Mouse (Mus musculus) myocyte (in vitro differentiated cells): Measurements from ENCODE around the gene Gm49392. TPM values are rescaled to one million over a fixed set of nuclear protein-coding genes. Genes with fewer than 3 reads are reported as not detected.

Experiments
- H3K27me3 ChIP-seq: one replicate; pipeline ENCODE4 v1.6.1; 2011; ENCODE audit not compliant: control insufficient read depth, insufficient read depth, insufficient read length
- H3K36me3 ChIP-seq: one replicate; pipeline ENCODE4 v1.6.1; 2011; ENCODE audit not compliant: control insufficient read depth, insufficient read depth
- H3K4me2 ChIP-seq: one replicate; pipeline ENCODE4 v1.6.1; 2011; ENCODE audit warnings: low read depth, control low read depth
- H3K4me3 ChIP-seq: one replicate; pipeline ENCODE4 v1.5.1; 2011; ENCODE audit warnings: mild to moderate bottlenecking, control low read depth, moderate library complexity
- H3K79me2 ChIP-seq: one replicate; pipeline ENCODE4 v1.6.1; 2011; ENCODE audit not compliant: control insufficient read depth, insufficient read depth
- H3ac ChIP-seq: one replicate; pipeline ENCODE4 v1.6.1; 2011; ENCODE audit not compliant: control insufficient read depth, insufficient read length
- CEBPB ChIP-seq: IDR thresholded peaks from 2 replicates; pipeline ENCODE4 v1.6.1; 2011; ENCODE audit warnings: mild to moderate bottlenecking, moderate library complexity; ENCODE audit not compliant: poor library complexity, insufficient read depth, severe bottlenecking
- E2F4 ChIP-seq: IDR thresholded peaks from one replicate; pipeline ENCODE4 v1.6.1; 2011; ENCODE audit warnings: mild to moderate bottlenecking, control low read depth, moderate library complexity; ENCODE audit not compliant: insufficient read depth
- MAX ChIP-seq: IDR thresholded peaks from one replicate; pipeline ENCODE4 v1.6.1; 2011; ENCODE audit warnings: low read depth, mild to moderate bottlenecking, control low read depth
- MYOD1 ChIP-seq, 3 experiments: IDR thresholded peaks; one replicate each; pipeline ENCODE4 v1.6.1; 2011; ENCODE audit warnings: control low read depth in 2 of 3, low read depth in 2 of 3, mild to moderate bottlenecking in 2 of 3, moderate library complexity in 1 of 3; ENCODE audit not compliant: insufficient read length in 2 of 3, control insufficient read depth in 1 of 3
- MYOG ChIP-seq, 3 experiments: IDR thresholded peaks; one replicate each; pipeline ENCODE4 v1.6.1; 2011; ENCODE audit warnings: control low read depth in 2 of 3, low read depth in 2 of 3, mild to moderate bottlenecking in 2 of 3; ENCODE audit not compliant: insufficient read length in 2 of 3, control insufficient read depth in 1 of 3, insufficient read depth in 1 of 3
- POLR2A ChIP-seq: IDR thresholded peaks from one replicate; pipeline ENCODE4 v1.6.1; 2011; ENCODE audit warnings: low read depth, mild to moderate bottlenecking, control low read depth, moderate library complexity; ENCODE audit not compliant: insufficient read length
- POLR2AphosphoS2 ChIP-seq: IDR thresholded peaks from one replicate; pipeline ENCODE4 v1.6.1; 2011; ENCODE audit warnings: low read depth, control low read depth; ENCODE audit not compliant: insufficient read length
- REST ChIP-seq: IDR thresholded peaks from one replicate; pipeline ENCODE4 v1.6.1; 2011; ENCODE audit warnings: mild to moderate bottlenecking, control low read depth, moderate library complexity; ENCODE audit not compliant: insufficient read depth, insufficient read length
- SRF ChIP-seq: IDR thresholded peaks from one replicate; pipeline ENCODE4 v1.6.1; 2011; ENCODE audit warnings: low read depth; ENCODE audit not compliant: control insufficient read depth, insufficient read length
- TCF12 ChIP-seq: IDR thresholded peaks from one replicate; pipeline ENCODE4 v1.6.1; 2011; ENCODE audit warnings: mild to moderate bottlenecking, control low read depth; ENCODE audit not compliant: poor library complexity, insufficient read depth, severe bottlenecking
- TCF3 ChIP-seq: IDR thresholded peaks from one replicate; pipeline ENCODE4 v1.6.1; 2011; ENCODE audit warnings: low read depth, control low read depth; ENCODE audit not compliant: insufficient read length
- USF1 ChIP-seq: IDR thresholded peaks from one replicate; pipeline ENCODE4 v1.6.1; 2011; ENCODE audit warnings: low read depth, mild to moderate bottlenecking, control low read depth, moderate library complexity
- polyA plus RNA-seq: library from polyadenylated mRNA; unstranded; fragments of >200 nt; fragmentation: generic; extraction: Trizol; gene quantifications from one replicate; pipeline ENCODE4 v1.2.1, GENCODE M21; 2012; ENCODE audit warnings: missing spikeins

Gene Gm49392
- polyA plus RNA-seq, 1 experiment, result 0.31 TPM

DNA sequence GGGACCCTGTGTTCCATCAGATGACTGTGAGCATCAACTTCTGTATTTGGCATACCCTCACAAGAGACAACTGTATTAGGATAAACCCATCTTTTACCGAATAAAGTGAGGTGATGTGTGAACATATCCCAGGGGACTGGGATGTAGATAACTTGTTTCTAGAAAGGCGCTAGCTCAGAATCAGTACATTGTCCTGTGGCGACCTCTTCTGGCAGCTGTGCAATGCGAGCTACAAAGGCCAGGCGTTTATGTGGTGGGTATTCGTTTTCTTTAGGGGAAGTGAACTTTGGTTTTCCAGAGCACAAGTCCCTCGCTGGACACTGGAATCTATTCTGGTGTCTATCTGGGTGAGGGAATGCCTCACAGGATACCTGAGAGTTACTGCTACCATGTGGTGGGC lies 77.2 kb downstream of the Gm49392 start:
- Histone ChIP-seq H3K79me2 (no peaks in the 10 kb centered on the region), H3K36me3 (no peaks in the 10 kb centered on the region), H3K4me3 (no peak overlapping the region), H3K27me3 (no peaks in the 10 kb centered on the region), H3ac (no peak overlapping the region), H3K4me2 (no peak overlapping the region)
- TF ChIP-seq SRF (no peak), TCF3 (no peak), E2F4 (no peak), MAX (no peak), POLR2A (no peak), MYOD1 (IDR thresholded peaks at IDR 0.05; ENCODE audit: control insufficient read depth in 1 of 3, insufficient read length in 2 of 3, low read depth in 2 of 3) (no peak), REST (no peak), CEBPB (no peak), POLR2AphosphoS2 (no peak), USF1 (no peak), MYOG (IDR thresholded peaks at IDR 0.05; ENCODE audit: control insufficient read depth in 1 of 3, insufficient read depth in 1 of 3, insufficient read length in 2 of 3, low read depth in 2 of 3) (no peak), TCF12 (no peak)

GRCm38 (mm10) chr13:60813722-60814121 lies 83.0 kb downstream of the Gm49392 start:
- Histone ChIP-seq H3K27me3 (no peaks in the 10 kb centered on the region), H3K36me3 (no peaks in the 10 kb centered on the region), H3K4me2 (no peak overlapping the region), H3ac (no peak overlapping the region), H3K79me2 (no peaks in the 10 kb centered on the region), H3K4me3 (no peak overlapping the region)
- no peak for TF ChIP-seq POLR2A
- TF ChIP-seq REST, result no peak
- no peak for TF ChIP-seq SRF
- TF ChIP-seq MYOD1 (IDR thresholded peaks at IDR 0.05; ENCODE audit: control insufficient read depth in 1 of 3, insufficient read length in 2 of 3, low read depth in 2 of 3), result no peak

GRCm38 (mm10) chr13:60812768-60813167 lies 83.9 kb downstream of the Gm49392 start:
- no peaks in the 10 kb centered on the region for H3K36me3 ChIP-seq
- no peak overlapping the region for H3ac ChIP-seq
- H3K4me3 ChIP-seq, result no peak overlapping the region
- TF ChIP-seq REST (no peak), SRF (no peak), POLR2A (no peak), E2F4 (no peak), USF1 (no peak), POLR2AphosphoS2 (no peak), CEBPB (no peak), TCF3 (no peak), MAX (no peak), MYOD1 (IDR thresholded peaks at IDR 0.05; ENCODE audit: control insufficient read depth in 1 of 3, insufficient read length in 2 of 3, low read depth in 2 of 3) (no peak), TCF12 (no peak), MYOG (IDR thresholded peaks at IDR 0.05; ENCODE audit: control insufficient read depth in 1 of 3, insufficient read depth in 1 of 3, insufficient read length in 2 of 3, low read depth in 2 of 3) (no peak)
- no peak overlapping the region for H3K4me2 ChIP-seq
- no peaks in the 10 kb centered on the region for H3K27me3 ChIP-seq
- no peaks in the 10 kb centered on the region for H3K79me2 ChIP-seq

DNA sequence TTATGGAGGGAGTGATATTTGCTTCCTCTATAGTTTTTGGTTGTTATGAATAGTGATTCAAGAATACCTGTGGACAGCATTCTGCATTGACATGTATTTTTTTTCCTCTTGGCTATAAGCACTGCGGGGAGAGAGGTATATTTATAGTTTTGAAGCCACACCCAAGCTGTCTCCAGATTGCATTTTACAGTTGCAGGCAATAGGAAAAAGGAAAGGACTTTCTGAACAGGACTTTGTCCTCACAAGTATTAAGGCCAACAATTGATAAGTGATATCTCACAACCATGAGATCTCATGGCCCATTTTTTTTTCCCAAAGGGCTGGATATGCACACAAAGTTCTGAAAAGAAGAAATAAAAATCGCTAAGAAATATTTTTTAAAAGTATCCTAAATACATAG lies 87.0 kb downstream of the Gm49392 start:
- no peaks in the 10 kb centered on the region for H3K36me3 ChIP-seq

GRCm38 (mm10) chr13:60802749-60803148 lies 93.9 kb downstream of the Gm49392 start, which contains the start of gene Ctsll3:
TSS of gene Ctsll3 (minus strand) at chr13:60802849.
- Histone ChIP-seq H3K4me2 (no peak within 1 kb of the TSS), H3K36me3 (no peaks in the 10 kb centered on the region), H3K27me3 (no peaks in the 10 kb centered on the region), H3K4me3 (no peak within 1 kb of the TSS), H3K79me2 (no peaks in the 10 kb centered on the region), H3ac (no peak within 1 kb of the TSS)
- TF ChIP-seq SRF, result no peak
- no peak for TF ChIP-seq E2F4
- TF ChIP-seq MAX, result no peak
- no peak for TF ChIP-seq MYOG (IDR thresholded peaks at IDR 0.05; ENCODE audit: control insufficient read depth in 1 of 3, insufficient read depth in 1 of 3, insufficient read length in 2 of 3, low read depth in 2 of 3)
- no peak for TF ChIP-seq MYOD1 (IDR thresholded peaks at IDR 0.05; ENCODE audit: control insufficient read depth in 1 of 3, insufficient read length in 2 of 3, low read depth in 2 of 3)
- no peak for TF ChIP-seq REST
- TF ChIP-seq TCF3, result no peak
- TF ChIP-seq POLR2A, result no peak
- no peak for TF ChIP-seq USF1
- no peak for TF ChIP-seq POLR2AphosphoS2
- no peak for TF ChIP-seq CEBPB
- no peak for TF ChIP-seq TCF12

More for the DNA sequence above, 87.0 kb downstream of the Gm49392 start:
- Histone ChIP-seq H3K79me2 (no peaks in the 10 kb centered on the region), H3K27me3 (no peaks in the 10 kb centered on the region), H3K4me3 (no peak overlapping the region), H3K4me2 (no peak overlapping the region), H3ac (no peak overlapping the region)
- TF ChIP-seq USF1 (no peak), TCF12 (no peak), MAX (no peak), REST (no peak), CEBPB (no peak), MYOG (IDR thresholded peaks at IDR 0.05; ENCODE audit: control insufficient read depth in 1 of 3, insufficient read depth in 1 of 3, insufficient read length in 2 of 3, low read depth in 2 of 3) (no peak), SRF (no peak), E2F4 (no peak), MYOD1 (IDR thresholded peaks at IDR 0.05; ENCODE audit: control insufficient read depth in 1 of 3, insufficient read length in 2 of 3, low read depth in 2 of 3) (no peak), POLR2AphosphoS2 (no peak), POLR2A (no peak), TCF3 (no peak)
